Mouse (Mus musculus) frontal cortex, postnatal 36 days (tissue): ENCODE measurements around the gene Tacr3.

Experiments
- DNase-seq, 2 experiments: peaks; one replicate each; pipeline ENCODE4 v3.0.0; 2022; ENCODE audit warnings: low spot score in 2 of 2

Gene Tacr3

GRCm38 (mm10) chr3:134828875-134829530 lies at the start of gene Tacr3:
TSS of gene Tacr3 (plus strand) at chr3:134829007.
- DNase-seq = peak; percentile 5 to 8

- peak in 1 of 2 experiments; percentile 1 for DNase-seq
Observed at GRCm38 (mm10) chr3:134828492-134828874, 324 bp upstream of the Tacr3 start.

GRCm38 (mm10) chr3:134829531-134829921 lies 719 bp downstream of the Tacr3 start:
- peak; percentile 0 to 4 for DNase-seq

- no peak for DNase-seq
Observed at GRCm38 (mm10) chr3:134851342-134851741, 22.5 kb downstream of the Tacr3 start.

- DNase-seq = no peak
Observed at GRCm38 (mm10) chr3:134877701-134878100, 48.9 kb downstream of the Tacr3 start.

GRCm38 (mm10) chr3:134895831-134896230 lies 67.0 kb downstream of the Tacr3 start:
- DNase-seq = no peak

- DNase-seq = no peak
Observed at GRCm38 (mm10) chr3:134908890-134909289, 80.1 kb downstream of the Tacr3 start.

- DNase-seq = no peak
Observed at GRCm38 (mm10) chr3:134934703-134935102, 105.9 kb downstream of the Tacr3 start.

GRCm38 (mm10) chr3:134935461-134935860 lies 106.7 kb downstream of the Tacr3 start:
- no peak for DNase-seq

- no peak for DNase-seq
Observed at GRCm38 (mm10) chr3:134963461-134963860, 134.7 kb downstream of the Tacr3 start.

GRCm38 (mm10) chr3:134978902-134979301 lies 150.1 kb downstream of the Tacr3 start:
- no peak for DNase-seq

GRCm38 (mm10) chr3:134980140-134980539 lies 151.3 kb downstream of the Tacr3 start:
- DNase-seq = no peak
